In the genomic region with DNA sequence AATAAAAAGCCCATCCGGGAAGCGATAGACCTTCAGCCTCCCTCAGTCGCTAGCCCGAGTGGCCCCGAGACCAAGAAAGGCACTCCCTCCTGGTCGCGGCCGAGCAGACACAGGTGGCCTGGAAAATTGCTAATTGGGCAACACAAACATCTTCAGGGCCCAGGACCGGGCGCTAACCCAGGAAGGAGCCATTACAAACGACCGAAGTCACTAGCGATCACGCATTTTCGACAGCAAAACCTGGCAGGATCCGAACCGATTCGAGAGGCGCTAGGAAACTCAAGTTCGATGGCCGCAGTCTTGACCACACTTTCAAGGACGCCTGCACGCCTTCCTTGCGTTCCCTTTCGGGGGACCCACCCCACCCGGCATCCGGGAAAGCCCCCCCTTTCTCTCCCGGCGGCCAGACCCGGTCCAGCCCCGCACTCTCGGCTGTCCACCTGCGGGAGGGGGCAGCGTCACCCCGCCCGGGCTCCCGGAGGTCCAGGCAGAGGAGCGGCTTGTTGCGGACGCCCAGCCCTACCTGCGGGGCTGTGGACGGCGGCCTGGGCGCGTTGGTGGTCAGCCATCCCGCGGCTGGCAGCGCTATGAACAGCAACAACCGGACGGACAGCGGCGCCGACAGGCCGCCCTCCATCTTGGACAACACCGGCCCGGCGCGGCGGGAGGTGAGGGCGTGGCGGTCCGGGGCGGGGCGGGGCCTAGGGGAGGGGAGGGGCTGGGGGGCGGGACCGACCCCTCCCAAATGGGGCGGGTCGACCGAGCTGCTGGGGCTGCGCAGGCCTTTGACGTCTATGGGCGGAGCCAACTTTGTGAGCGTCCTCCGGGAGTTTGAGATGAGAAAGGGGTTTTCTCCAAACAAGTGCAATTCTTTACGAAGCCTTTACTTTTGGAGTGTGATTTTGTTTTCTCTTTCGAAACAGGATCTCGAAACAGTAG, we compare ENCODE assay signal across 8 mouse cellular contexts. TPM values are rescaled to one million over a fixed set of nuclear protein-coding genes. Genes with fewer than 3 reads are reported as not detected.
DNase-seq lines count a peak whose midpoint lies in the region; ATAC-seq and TF ChIP-seq lines count a peak whose summit lies in the region.

No protein-coding gene starts in this region.

- H3K9ac ChIP-seq in hindbrain, postnatal 0 days (replicated peaks; ENCODE audit: low read length): peak overlapping the region; percentile 85

- intact Hi-C loops in gastrocnemius, adult 2 months (cut with DNase I): loop anchor here (1.0 kb wide), 1 partner anchor 12 kb away; the partner anchor contains the start of genes Ginm1 and Ppil4

- peak; percentile 95 for ATAC-seq in hindbrain, postnatal 0 days

- DNase-seq in ZHBTc4 (ENCODE audit: low read depth, low spot score): peak; percentile 93
- DNase-seq in cerebellum, postnatal 4 days (ENCODE audit: low spot score in 2 of 2): peak; percentile 71 to 91
- peak; percentile 94 for DNase-seq in gastrocnemius, adult 2 months
- DNase-seq in hindbrain, postnatal 0 days (ENCODE audit: low spot score): peak; percentile 95
- DNase-seq in left cerebral cortex, adult 18-20 months (ENCODE audit: low spot score in 2 of 2): peak; percentile 79 to 86
- peak; percentile 91 to 92 for DNase-seq in lung, postnatal 4 days
- DNase-seq in retina, postnatal 1 day: peak; percentile 92
- DNase-seq in thymus, postnatal 4 days: peak; percentile 94

- peak overlapping the region; percentile 65 for H3K4me2 ChIP-seq in hindbrain, postnatal 0 days (ENCODE audit: low read depth, low read length)

- peak overlapping the region; percentile 97 for H3K27ac ChIP-seq in gastrocnemius, adult 2 months
- peak overlapping the region; percentile 87 for H3K27ac ChIP-seq in hindbrain, postnatal 0 days

- H3K27me3 ChIP-seq in hindbrain, postnatal 0 days (ENCODE audit: insufficient read depth, low read length): no peaks in the 10 kb centered on the region

- peak overlapping the region; percentile 96 for H3K4me3 ChIP-seq in gastrocnemius, adult 2 months
- peak overlapping the region; percentile 91 for H3K4me3 ChIP-seq in hindbrain, postnatal 0 days (ENCODE audit: low read length)

- H3K9me3 ChIP-seq in hindbrain, postnatal 0 days (ENCODE audit: low read length): no peaks in the 10 kb centered on the region

- 1% methylated on average over 64 of the region's 77 CpGs for WGBS in hindbrain, postnatal 0 days

- no peaks in the 10 kb centered on the region; the same call in 1 of the 2 replicates for H3K36me3 ChIP-seq in hindbrain, postnatal 0 days (ENCODE audit: insufficient read depth, low read length)

- no peak for TF ChIP-seq CTCF in gastrocnemius, adult 2 months (IDR thresholded peaks at IDR 0.05)
- TF ChIP-seq CTCF in hindbrain, postnatal 0 days (IDR thresholded peaks at IDR 0.05; ENCODE audit: low read depth): no peak

- H3K4me1 ChIP-seq in hindbrain, postnatal 0 days (ENCODE audit: insufficient read depth, low read length): no peaks in the 10 kb centered on the region

RNA-seq across cellular contexts. Expression of gene Ginm1, which starts 12.1 kb away (rescaled TPM):
- 100 to 1,000 TPM in 1 of 2 experiments, 10 to 100 TPM in 1; 97.7 to 111 TPM for total RNA-seq in gastrocnemius, adult 2 months (2021)
- 14.6 and 24.2 TPM in 2 replicates for total RNA-seq in hindbrain, postnatal 0 days (2014; rRNA removed)
- polyA plus RNA-seq in hindbrain, postnatal 0 days (2015; fragmentation: Nextera tagmentation; extraction: Ambion mirVana): 78.8 and 83.6 TPM in 2 replicates
- 10 to 100 TPM; 17.8 to 19.2 TPM for total RNA-seq in left cerebral cortex, adult 18-20 months (2021)

RNA-seq across cellular contexts. Expression of gene Ppil4, which starts 12.2 kb away (rescaled TPM):
- 10 to 100 TPM; 11.9 to 13.8 TPM for total RNA-seq in gastrocnemius, adult 2 months (2021)
- 17.9 and 18.0 TPM in 2 replicates for total RNA-seq in hindbrain, postnatal 0 days (2014; rRNA removed)
- 42.7 and 43.3 TPM in 2 replicates for polyA plus RNA-seq in hindbrain, postnatal 0 days (2015; fragmentation: Nextera tagmentation; extraction: Ambion mirVana)
- 10 to 100 TPM; 31.7 to 32.3 TPM for total RNA-seq in left cerebral cortex, adult 18-20 months (2021)

RNA-seq across cellular contexts. Expression of gene Zc3h12d, which starts 51.8 kb away (rescaled TPM):
- under 1 TPM in 1 of 2 experiments, not detected in 1; 0.08 TPM for total RNA-seq in gastrocnemius, adult 2 months (2021)
- 0.10 TPM in 1 of 2 replicates, not detected in the other for total RNA-seq in hindbrain, postnatal 0 days (2014; rRNA removed)
- polyA plus RNA-seq in hindbrain, postnatal 0 days (2015; fragmentation: Nextera tagmentation; extraction: Ambion mirVana): 0.23 and 0.28 TPM in 2 replicates
- under 1 TPM in 1 of 2 experiments, not detected in 1; 0.26 TPM for total RNA-seq in left cerebral cortex, adult 18-20 months (2021)

RNA-seq across cellular contexts. Expression of gene Katna1, which starts 54.7 kb away (rescaled TPM):
- total RNA-seq in gastrocnemius, adult 2 months (2021): 10 to 100 TPM; 11.2 to 14.0 TPM
- 5.2 and 11.2 TPM in 2 replicates for total RNA-seq in hindbrain, postnatal 0 days (2014; rRNA removed)
- 18.6 and 26.0 TPM in 2 replicates for polyA plus RNA-seq in hindbrain, postnatal 0 days (2015; fragmentation: Nextera tagmentation; extraction: Ambion mirVana)
- 10 to 100 TPM; 16.7 to 16.9 TPM for total RNA-seq in left cerebral cortex, adult 18-20 months (2021)

Comparison
In these comparisons a context has a peak if more than half of its experiments do, and no peak if none do; other contexts are left out.
1. Peak in every context shown above with its lines: DNase-seq, ATAC-seq, H3K4me3 ChIP-seq and H3K27ac ChIP-seq.